Mouse (Mus musculus) lung, adult 18-20 months (tissue): ENCODE data around the gene Mall.

Experiments used
- DNase-seq, 2 experiments: peaks; one replicate each; pipeline ENCODE4 v3.0.0; 2022; ENCODE audit warnings: mixed read lengths in 2 of 2

Gene Mall

GRCm38 (mm10) chr2:127728661-127729450, 876 bp downstream of the Mall start:
- peak in 1 of 2 experiments; percentile 20 for DNase-seq

- no peak for DNase-seq
These were observed 1.6 kb downstream of the Mall start for GRCm38 (mm10) chr2:127728146-127728545.

- no peak for DNase-seq
These were observed 6.5 kb downstream of the Mall start for GRCm38 (mm10) chr2:127723193-127723592.

- peak; percentile 95 to 97 for DNase-seq
These were observed 7.4 kb downstream of the Mall start for GRCm38 (mm10) chr2:127722176-127722892.

GRCm38 (mm10) chr2:127718839-127719468, 10.8 kb downstream of the Mall start:
- no peak for DNase-seq

- DNase-seq = no peak
These were observed 15.0 kb downstream of the Mall start for GRCm38 (mm10) chr2:127714726-127715125.

GRCm38 (mm10) chr2:127708792-127709191, 20.9 kb downstream of the Mall start:
- DNase-seq = no peak

GRCm38 (mm10) chr2:127708060-127708459, 21.7 kb downstream of the Mall start:
- DNase-seq = no peak

GRCm38 (mm10) chr2:127705267-127705666, 24.5 kb downstream of the Mall start:
- DNase-seq = no peak

GRCm38 (mm10) chr2:127689239-127689638, 40.5 kb downstream of the Mall start:
- no peak for DNase-seq

- peak; percentile 66 to 78 for DNase-seq
These were observed 45.9 kb downstream of the Mall start for GRCm38 (mm10) chr2:127683687-127684331.

- no peak for DNase-seq
These were observed 61.8 kb downstream of the Mall start for GRCm38 (mm10) chr2:127667843-127668506.

GRCm38 (mm10) chr2:127667015-127667414, 62.7 kb downstream of the Mall start:
- no peak for DNase-seq

- no peak for DNase-seq
These were observed 67.0 kb downstream of the Mall start for GRCm38 (mm10) chr2:127662708-127663107.

GRCm38 (mm10) chr2:127656086-127656720, 73.5 kb downstream of the Mall start, which contains the start of gene Mal:
Gene Mal, minus strand, starts transcription at chr2:127656695.
- peak; percentile 74 to 76 for DNase-seq

- DNase-seq = no peak
These were observed 74.3 kb downstream of the Mall start for GRCm38 (mm10) chr2:127655419-127655818.

- DNase-seq = no peak
These were observed 74.9 kb downstream of the Mall start for GRCm38 (mm10) chr2:127654786-127655185.
